Mouse (Mus musculus): ENCODE measurements around the gene AC140267.1. TPM values are rescaled to one million over a fixed set of nuclear protein-coding genes. Genes with fewer than 3 reads are reported as not detected.

The AC140267.1 gene
- total RNA-seq, 4 experiments from 2014 or later = 7.2 to 42.3 (median 29.6) TPM

GRCm38 (mm10) chr15:80261100-80261499 lies 25.5 kb downstream of the AC140267.1 start:
- DNase-seq (ENCODE audit: low spot score in 2 of 2) = no peak

GRCm38 (mm10) chr15:80263610-80264575 lies 28.3 kb downstream of the AC140267.1 start, which contains the start of gene Rps19bp1:
Rps19bp1 (minus strand) TSS chr15:80264315.
- peak; percentile 78 to 87 for DNase-seq (ENCODE audit: low spot score in 2 of 2)

GRCm38 (mm10) chr15:80266281-80266680 lies 30.6 kb downstream of the AC140267.1 start:
- DNase-seq (ENCODE audit: low spot score in 2 of 2) = peak; percentile 76 to 89

DNA sequence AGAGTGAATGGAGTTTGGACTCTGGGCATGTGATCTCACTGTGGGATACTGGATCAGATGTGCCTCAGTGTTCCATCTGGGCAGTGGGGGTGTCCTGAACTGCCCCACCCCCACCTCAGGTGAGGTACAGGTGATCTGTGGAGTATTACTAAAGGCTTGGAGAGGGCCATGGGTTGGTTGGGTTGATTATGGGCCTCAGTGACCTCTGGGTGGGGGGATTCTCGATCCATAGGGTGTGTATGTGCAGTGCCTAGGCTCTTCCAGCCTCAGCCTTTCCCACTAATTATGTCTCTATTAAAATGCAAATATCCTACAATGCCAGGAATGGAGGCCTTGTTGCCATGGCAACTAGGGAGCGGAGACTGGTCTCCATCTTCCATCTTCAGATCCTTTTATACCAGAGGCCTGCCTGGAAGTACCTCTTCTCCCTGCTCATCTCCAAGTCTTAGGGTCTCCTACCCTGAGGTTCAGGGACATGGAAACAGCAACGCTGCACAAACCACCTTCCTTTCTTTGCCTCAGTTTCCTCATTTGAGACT lies 36.3 kb downstream of the AC140267.1 start:
- no peak for DNase-seq (ENCODE audit: low spot score in 2 of 2)

DNA sequence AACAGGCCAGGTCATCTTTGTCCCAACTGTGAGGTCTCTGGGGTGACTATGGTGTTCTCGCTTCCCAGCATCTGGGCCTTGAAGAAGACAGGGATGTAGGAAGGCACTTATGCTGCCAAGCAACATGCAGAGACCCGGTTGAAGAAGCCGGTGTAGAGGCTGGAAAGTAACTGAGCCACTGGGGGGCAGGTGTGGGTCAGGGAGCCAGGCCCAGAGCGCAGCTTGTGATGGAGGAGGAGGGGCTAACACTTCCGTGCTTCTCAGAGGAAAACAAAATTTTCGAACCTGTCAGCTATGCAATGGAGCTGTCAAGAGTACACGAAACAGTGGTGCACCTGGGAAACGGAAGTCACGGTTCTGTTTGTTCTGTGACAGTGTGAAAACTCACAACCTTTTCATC lies 41.5 kb downstream of the AC140267.1 start:
- no peak for DNase-seq (ENCODE audit: low spot score in 2 of 2)

- DNase-seq (ENCODE audit: low spot score in 2 of 2) = no peak
Measured at GRCm38 (mm10) chr15:80277625-80278024, 42.0 kb downstream of the AC140267.1 start.

GRCm38 (mm10) chr15:80278121-80278759 lies 42.6 kb downstream of the AC140267.1 start:
- peak in 1 of 2 experiments; percentile 62 for DNase-seq (ENCODE audit: low spot score in 2 of 2)

DNA sequence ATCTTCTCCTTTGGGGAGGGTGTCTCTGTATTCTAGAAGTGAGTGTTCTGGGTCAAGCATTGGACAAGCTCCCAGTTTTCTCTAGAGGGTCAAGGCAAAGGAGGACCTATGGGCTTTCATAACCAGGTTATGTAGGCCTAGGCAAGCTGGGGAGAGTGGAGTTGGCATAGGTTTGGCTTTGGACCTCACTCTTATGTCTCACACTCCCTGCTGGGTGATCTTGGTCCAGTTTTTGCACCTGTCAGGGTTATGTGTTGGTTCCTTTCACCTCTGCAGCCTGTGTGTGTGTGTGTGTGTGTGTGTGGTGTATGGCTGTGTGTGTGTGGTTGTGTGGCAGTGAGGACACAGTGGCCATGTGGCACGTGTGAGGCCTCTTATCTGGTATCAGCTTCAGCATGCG lies 43.4 kb downstream of the AC140267.1 start:
- no peak for DNase-seq (ENCODE audit: low spot score in 2 of 2)

- no peak for DNase-seq (ENCODE audit: low spot score in 2 of 2)
Measured at GRCm38 (mm10) chr15:80280646-80281045, 45.0 kb downstream of the AC140267.1 start.

Other genes with a start within 250 kb of the AC140267.1 start
- 10 to 100 TPM; 30.3 to 38.4 (median 34.6) TPM for gene Pdgfb, start 220.9 kb upstream of the AC140267.1 start, total RNA-seq (2022)
- gene Syngr1, start 144.5 kb upstream of the AC140267.1 start, total RNA-seq (2022) = 100 to 1,000 TPM; 383 to 406 (median 399) TPM
- gene Rpl3, start 144.0 kb upstream of the AC140267.1 start, total RNA-seq (2022) = 100 to 1,000 TPM; 431 to 611 (median 527) TPM
- gene Tab1, start 102.7 kb upstream of the AC140267.1 start, total RNA-seq (2022) = 10 to 100 TPM; 27.3 to 29.5 (median 29.0) TPM
- 100 to 1,000 TPM; 112 to 115 (median 114) TPM for gene Mgat3, start 62.1 kb upstream of the AC140267.1 start, total RNA-seq (2022)
- 10 to 100 TPM; 27.6 to 34.5 (median 32.5) TPM for gene Mief1, start 1.8 kb upstream of the AC140267.1 start, total RNA-seq (2022)
- 100 to 1,000 TPM in 2 of 4 experiments, 10 to 100 TPM in 2; 97.7 to 104 (median 99.8) TPM for gene Atf4, start 19.3 kb downstream of the AC140267.1 start, total RNA-seq (2022)
- gene Rps19bp1, start 28.5 kb downstream of the AC140267.1 start, total RNA-seq (2022) = 10 to 100 TPM; 29.9 to 41.0 (median 34.0) TPM
- gene Cacna1i, start 51.4 kb downstream of the AC140267.1 start, total RNA-seq (2022) = 10 to 100 TPM; 37.6 to 48.2 (median 41.8) TPM